Mouse (Mus musculus): Measurements from ENCODE around the gene Tcte3. TPM values are rescaled to one million over a fixed set of nuclear protein-coding genes. Genes with fewer than 3 reads are reported as not detected.
"Not testable (repeated sequence)": the region's sequence is repeated elsewhere in the genome, so short reads cannot be mapped to it uniquely, and the experiment has no call there.

Tcte3 gene
- polyA plus RNA-seq (2015; fragmentation: Nextera tagmentation; extraction: Ambion mirVana) = 0.42 TPM in 1 of 2 replicates, not detected in the other

DNA sequence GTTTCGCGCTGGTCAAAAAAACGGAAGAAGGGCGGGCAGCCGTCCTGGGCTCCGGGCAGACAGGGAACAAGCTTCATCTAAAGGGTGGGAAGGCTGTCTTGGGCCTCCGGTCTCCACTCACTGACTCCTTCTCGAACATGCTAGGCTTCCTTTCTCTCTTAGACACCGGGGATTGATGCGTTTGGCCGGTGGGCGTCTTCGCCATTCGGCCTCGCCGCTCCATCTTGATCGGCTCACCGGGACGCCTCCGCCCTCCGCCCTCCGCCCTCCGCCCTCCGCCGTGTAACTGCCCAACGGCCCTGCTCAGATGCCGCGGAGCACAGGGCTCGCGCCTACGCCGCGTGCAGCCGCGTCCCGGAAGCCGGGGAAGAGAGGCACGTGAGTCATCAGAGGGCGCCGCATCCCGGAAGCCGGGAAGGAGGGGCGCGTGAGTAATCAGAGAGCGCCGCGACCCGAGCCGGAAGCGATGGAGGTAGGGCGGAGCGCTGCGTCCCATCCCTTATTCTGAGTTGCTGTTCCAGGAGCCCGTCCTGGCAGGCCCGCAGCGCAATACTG lies at the start of gene Tcte3, which contains the start of the genes Ermard and Gm3448:
Gene Tcte3 (minus strand): TSS at position 314 of the 555 bp plus-strand sequence.
Gene Ermard (plus strand): TSS at position 34 of the 555 bp plus-strand sequence.
Gene Gm3448 (minus strand): TSS at position 363 of the 555 bp plus-strand sequence.
- WGBS = 0% methylated on average over 12 of the region's 56 CpGs
- not testable (repeated sequence) for H3K4me1 ChIP-seq (ENCODE audit: insufficient read depth, low read length); H3K4me2 ChIP-seq (replicated peaks; ENCODE audit: low read depth, low read length); H3K4me3 ChIP-seq (ENCODE audit: low read length); H3K9me3 ChIP-seq (ENCODE audit: low read length); H3K27ac ChIP-seq (ENCODE audit: low read length); H3K36me3 ChIP-seq (ENCODE audit: insufficient read depth, low read length); H3K9ac ChIP-seq (replicated peaks; ENCODE audit: low read length); H3K27me3 ChIP-seq (ENCODE audit: insufficient read depth, low read length)
- peak; percentile 98 for ATAC-seq (ENCODE audit: low FRiP score, low TSS enrichment)

DNA sequence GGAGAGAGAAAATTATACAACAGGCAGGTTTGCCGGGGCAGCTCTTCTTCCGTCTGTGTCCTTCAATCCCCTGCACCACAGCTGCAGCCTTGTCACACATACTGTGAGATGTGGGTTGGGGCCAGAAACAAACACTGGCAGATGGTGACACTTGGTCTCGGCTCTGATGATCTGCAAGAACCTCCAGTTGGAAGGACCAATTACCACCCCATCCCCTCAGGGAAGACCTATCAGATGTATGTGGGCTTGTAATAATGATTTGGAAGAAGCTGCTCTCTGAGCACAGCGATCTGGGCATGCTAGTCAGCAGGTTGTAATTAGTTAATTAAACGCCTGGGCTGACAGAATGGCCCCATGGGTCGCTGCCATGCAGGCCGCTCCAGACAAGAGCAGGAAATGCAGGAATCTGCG lies 47.3 kb upstream of the Tcte3 start:
- Histone ChIP-seq H3K27ac (ENCODE audit: low read length) (no peak overlapping the region), H3K4me2 (replicated peaks; ENCODE audit: low read depth, low read length) (no peak overlapping the region), H3K9ac (replicated peaks; ENCODE audit: low read length) (no peak overlapping the region), H3K27me3 (ENCODE audit: insufficient read depth, low read length) (0 out of 2 replicates have a peak, but pooled peaks cover 4% of the 10 kb centered on the region), H3K4me1 (ENCODE audit: insufficient read depth, low read length) (peaks cover 8% of the 10 kb centered on the region; the same call in 1 of the 2 replicates), H3K4me3 (ENCODE audit: low read length) (no peak overlapping the region), H3K9me3 (ENCODE audit: low read length) (no peaks in the 10 kb centered on the region), H3K36me3 (ENCODE audit: insufficient read depth, low read length) (no peaks in the 10 kb centered on the region)
- 18% methylated on average over 8 of the region's 8 CpGs for WGBS
- no peak for ATAC-seq (ENCODE audit: low FRiP score, low TSS enrichment)

DNA sequence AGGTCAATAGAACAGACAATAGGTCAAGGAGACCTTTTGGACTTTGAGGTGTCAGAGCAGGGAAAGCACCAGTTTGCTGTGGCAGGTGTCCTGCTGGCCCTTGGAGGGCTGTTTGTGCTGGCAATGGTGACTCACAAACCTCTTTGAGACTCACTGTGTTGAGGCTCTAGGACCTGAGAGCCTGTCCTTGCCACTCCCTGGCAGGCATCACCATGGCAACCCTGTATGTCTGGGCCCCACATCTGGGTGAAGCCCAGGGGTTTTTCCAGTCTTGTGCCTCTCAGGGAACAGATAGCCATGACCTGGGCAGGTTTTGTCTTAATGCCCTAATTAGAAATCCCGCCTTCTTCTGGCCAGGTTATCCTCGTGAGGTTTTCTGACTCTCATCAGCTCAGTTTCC lies 46.9 kb upstream of the Tcte3 start:
- Histone ChIP-seq H3K9me3 (ENCODE audit: low read length) (no peaks in the 10 kb centered on the region), H3K4me1 (ENCODE audit: insufficient read depth, low read length) (peaks cover 8% of the 10 kb centered on the region; the same call in 1 of the 2 replicates), H3K4me2 (replicated peaks; ENCODE audit: low read depth, low read length) (no peak overlapping the region), H3K36me3 (ENCODE audit: insufficient read depth, low read length) (no peaks in the 10 kb centered on the region), H3K27me3 (ENCODE audit: insufficient read depth, low read length) (0 out of 2 replicates have a peak, but pooled peaks cover 4% of the 10 kb centered on the region), H3K4me3 (ENCODE audit: low read length) (no peak overlapping the region), H3K27ac (ENCODE audit: low read length) (no peak overlapping the region), H3K9ac (replicated peaks; ENCODE audit: low read length) (no peak overlapping the region)
- no peak for ATAC-seq (ENCODE audit: low FRiP score, low TSS enrichment)
- 34% methylated on average over 2 of the region's 2 CpGs for WGBS

DNA sequence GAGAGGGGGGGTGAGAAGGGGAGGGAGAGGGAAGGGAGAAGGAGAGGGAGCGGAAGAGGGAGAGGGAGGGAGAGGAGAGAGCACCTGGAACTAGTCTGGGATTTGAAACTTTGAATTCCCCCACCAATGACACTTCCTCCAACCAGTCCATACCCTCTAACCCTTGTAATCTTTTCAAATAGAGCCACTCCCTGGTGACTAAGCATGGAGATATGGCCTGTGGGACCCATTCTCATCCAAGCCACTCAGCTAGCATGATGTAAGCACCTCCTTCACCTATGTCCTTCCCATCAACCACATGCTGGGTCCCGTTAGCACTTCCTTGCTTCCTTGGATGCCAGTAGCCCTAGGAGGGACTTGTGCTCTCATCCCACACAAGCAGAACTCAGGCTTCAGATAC lies 43.7 kb upstream of the Tcte3 start:
- no peak for ATAC-seq (ENCODE audit: low FRiP score, low TSS enrichment)
- Histone ChIP-seq H3K4me1 (ENCODE audit: insufficient read depth, low read length) (peaks cover 8% of the 10 kb centered on the region; the same call in 1 of the 2 replicates), H3K4me2 (replicated peaks; ENCODE audit: low read depth, low read length) (no peak overlapping the region), H3K4me3 (ENCODE audit: low read length) (no peak overlapping the region), H3K27me3 (ENCODE audit: insufficient read depth, low read length) (0 out of 2 replicates have a peak, but pooled peaks cover 4% of the 10 kb centered on the region), H3K9ac (replicated peaks; ENCODE audit: low read length) (no peak overlapping the region), H3K36me3 (ENCODE audit: insufficient read depth, low read length) (no peaks in the 10 kb centered on the region), H3K9me3 (ENCODE audit: low read length) (no peaks in the 10 kb centered on the region), H3K27ac (ENCODE audit: low read length) (no peak overlapping the region)
- 94% methylated on average over 2 of the region's 2 CpGs for WGBS

DNA sequence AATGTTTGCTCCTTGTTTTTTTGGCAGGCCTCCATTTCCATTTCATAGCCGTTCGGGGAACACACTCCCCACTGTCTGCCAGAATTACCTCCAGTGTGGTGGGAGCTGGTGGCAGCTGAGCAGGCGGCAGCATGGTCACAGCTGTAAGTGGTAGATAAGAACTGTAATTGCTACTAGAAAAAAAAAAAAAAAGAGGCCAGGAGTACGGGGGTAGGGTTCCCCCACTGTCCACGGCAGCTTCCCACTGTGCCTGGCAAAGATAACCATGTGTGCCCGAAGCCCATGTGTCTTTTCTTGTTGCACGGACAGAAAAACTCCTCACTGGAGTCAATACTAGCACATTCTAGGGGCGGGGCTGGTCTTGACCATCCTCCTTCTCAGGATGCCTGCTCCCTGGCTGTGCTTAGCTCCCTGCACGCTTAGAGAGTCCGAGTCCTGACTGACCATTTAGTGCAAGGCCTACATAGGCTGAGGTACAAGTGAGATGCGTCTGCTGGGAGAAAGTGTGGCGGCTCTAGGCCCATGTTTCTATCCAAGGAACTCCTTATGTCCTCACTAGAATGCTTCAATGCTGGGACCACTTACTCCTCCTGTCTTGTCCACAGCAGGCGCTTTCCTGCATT lies 43.0 kb upstream of the Tcte3 start:
- no peak overlapping the region for H3K4me2 ChIP-seq (replicated peaks; ENCODE audit: low read depth, low read length)
- no peak overlapping the region for H3K4me3 ChIP-seq (ENCODE audit: low read length)
- no peak overlapping the region for H3K9ac ChIP-seq (replicated peaks; ENCODE audit: low read length)
- no peaks in the 10 kb centered on the region for H3K9me3 ChIP-seq (ENCODE audit: low read length)
- no peak overlapping the region for H3K27ac ChIP-seq (ENCODE audit: low read length)
- H3K4me1 ChIP-seq (ENCODE audit: insufficient read depth, low read length) = peaks cover 8% of the 10 kb centered on the region; the same call in 1 of the 2 replicates
- 0 out of 2 replicates have a peak, but pooled peaks cover 4% of the 10 kb centered on the region for H3K27me3 ChIP-seq (ENCODE audit: insufficient read depth, low read length)
- H3K36me3 ChIP-seq (ENCODE audit: insufficient read depth, low read length) = no peaks in the 10 kb centered on the region
- ATAC-seq (ENCODE audit: low FRiP score, low TSS enrichment) = no peak
- 77% methylated on average over 13 of the region's 13 CpGs for WGBS

DNA sequence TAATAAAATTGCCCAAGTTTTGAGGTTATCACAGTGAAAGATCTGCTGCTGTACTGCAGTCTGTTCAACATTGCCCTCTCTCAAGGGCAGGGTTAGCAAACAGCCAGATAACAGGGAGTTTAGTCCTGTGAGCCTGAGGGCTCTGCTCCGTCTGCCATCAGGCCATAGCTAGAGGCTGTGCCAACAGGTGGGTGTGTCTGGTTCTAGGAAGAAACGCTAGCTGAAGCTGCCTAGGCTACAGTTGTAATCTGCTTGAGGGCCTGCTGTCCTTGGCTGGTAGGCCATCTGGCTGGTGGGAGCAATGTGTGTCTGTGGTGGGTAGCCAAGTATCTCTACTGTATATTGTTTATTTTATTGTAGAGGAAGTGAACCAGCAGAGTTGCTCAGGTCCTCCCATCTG lies 36.2 kb upstream of the Tcte3 start:
- Histone ChIP-seq H3K9me3 (ENCODE audit: low read length) (no peaks in the 10 kb centered on the region), H3K27ac (ENCODE audit: low read length) (no peak overlapping the region), H3K4me2 (replicated peaks; ENCODE audit: low read depth, low read length) (no peak overlapping the region), H3K4me3 (ENCODE audit: low read length) (no peak overlapping the region), H3K4me1 (ENCODE audit: insufficient read depth, low read length) (peaks cover 15% of the 10 kb centered on the region; the same call in 1 of the 2 replicates), H3K36me3 (ENCODE audit: insufficient read depth, low read length) (no peaks in the 10 kb centered on the region), H3K9ac (replicated peaks; ENCODE audit: low read length) (no peak overlapping the region), H3K27me3 (ENCODE audit: insufficient read depth, low read length) (no peaks in the 10 kb centered on the region)
- 38% methylated on average over 2 of the region's 2 CpGs for WGBS
- no peak for ATAC-seq (ENCODE audit: low FRiP score, low TSS enrichment)

DNA sequence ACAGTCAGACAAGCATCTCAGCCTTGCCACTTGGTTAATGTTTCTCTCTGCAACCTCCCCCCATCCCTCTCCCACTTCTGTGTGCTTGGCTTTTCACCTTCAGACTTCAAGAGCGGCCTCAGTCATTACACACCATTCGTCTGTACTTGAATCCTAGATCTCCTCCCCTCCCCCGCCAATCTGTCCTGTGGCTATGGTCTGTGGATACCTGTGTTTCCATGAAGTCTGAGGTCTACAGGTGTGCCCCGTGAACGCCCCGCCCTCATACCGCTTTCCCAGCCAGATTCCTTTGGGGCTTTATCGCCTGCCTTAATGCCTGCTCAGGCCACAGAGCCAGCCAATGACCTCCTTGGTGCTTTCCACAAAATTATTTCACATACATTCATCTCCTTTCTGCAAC lies 33.7 kb upstream of the Tcte3 start:
- Histone ChIP-seq H3K9me3 (ENCODE audit: low read length) (no peaks in the 10 kb centered on the region), H3K27ac (ENCODE audit: low read length) (peak overlapping the region; percentile 56; the same call in 1 of the 2 replicates), H3K36me3 (ENCODE audit: insufficient read depth, low read length) (no peaks in the 10 kb centered on the region), H3K9ac (replicated peaks; ENCODE audit: low read length) (no peak overlapping the region), H3K4me1 (ENCODE audit: insufficient read depth, low read length) (peaks cover 15% of the 10 kb centered on the region; the same call in 1 of the 2 replicates), H3K27me3 (ENCODE audit: insufficient read depth, low read length) (no peaks in the 10 kb centered on the region), H3K4me3 (ENCODE audit: low read length) (no peak overlapping the region), H3K4me2 (replicated peaks; ENCODE audit: low read depth, low read length) (no peak overlapping the region)
- 61% methylated on average over 8 of the region's 8 CpGs for WGBS
- ATAC-seq (ENCODE audit: low FRiP score, low TSS enrichment) = peak; percentile 66

DNA sequence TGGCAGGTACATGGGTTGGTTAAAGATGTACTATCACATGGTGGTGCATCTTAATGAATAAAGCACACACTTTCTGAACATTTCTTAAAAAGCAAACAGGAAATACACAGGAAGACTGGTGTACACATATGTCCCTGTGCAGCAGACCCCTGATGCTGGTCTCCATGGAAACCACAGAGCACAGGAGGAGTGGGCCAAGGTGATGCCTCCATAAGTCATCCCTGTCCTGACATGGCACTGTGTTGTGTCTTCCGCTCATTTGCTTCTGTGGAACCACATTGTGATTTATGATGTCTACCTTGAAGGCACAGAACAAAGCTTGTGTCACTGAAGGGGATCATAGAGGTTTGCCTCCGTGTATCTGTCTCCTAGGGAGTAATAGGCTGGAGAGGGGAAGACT lies 30.9 kb upstream of the Tcte3 start:
- 62% methylated on average over 2 of the region's 2 CpGs for WGBS
- H3K9ac ChIP-seq (replicated peaks; ENCODE audit: low read length) = no peak overlapping the region
- H3K36me3 ChIP-seq (ENCODE audit: insufficient read depth, low read length) = no peaks in the 10 kb centered on the region
- H3K9me3 ChIP-seq (ENCODE audit: low read length) = no peaks in the 10 kb centered on the region
- H3K4me3 ChIP-seq (ENCODE audit: low read length) = no peak overlapping the region
- no peak for ATAC-seq (ENCODE audit: low FRiP score, low TSS enrichment)
- H3K4me1 ChIP-seq (ENCODE audit: insufficient read depth, low read length) = peaks cover 17% of the 10 kb centered on the region; the same call in 1 of the 2 replicates
- H3K27ac ChIP-seq (ENCODE audit: low read length) = no peak overlapping the region
- no peak overlapping the region for H3K4me2 ChIP-seq (replicated peaks; ENCODE audit: low read depth, low read length)
- no peaks in the 10 kb centered on the region for H3K27me3 ChIP-seq (ENCODE audit: insufficient read depth, low read length)

DNA sequence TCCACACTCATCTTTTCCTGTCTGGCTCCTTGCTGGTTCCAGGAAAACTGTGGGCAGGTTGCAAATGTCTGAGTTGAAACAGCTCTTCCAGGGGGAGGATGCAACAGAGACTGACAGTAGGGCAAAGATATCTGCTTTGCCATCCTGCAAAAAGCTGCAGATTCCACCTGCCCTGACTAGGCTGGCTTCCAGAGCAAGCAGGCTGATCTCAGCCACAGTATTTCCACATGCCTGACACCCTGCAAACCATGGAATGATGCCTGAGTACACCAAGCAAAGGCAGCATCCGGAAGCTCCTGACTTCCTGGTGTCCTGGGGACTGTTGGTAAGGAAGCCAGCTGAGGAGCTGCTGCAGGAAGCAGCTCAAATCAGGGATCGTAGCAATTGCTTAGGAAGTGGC lies 27.8 kb upstream of the Tcte3 start:
- no peak overlapping the region for H3K4me2 ChIP-seq (replicated peaks; ENCODE audit: low read depth, low read length)

More for the DNA sequence above, 27.8 kb upstream of the Tcte3 start:
- ATAC-seq (ENCODE audit: low FRiP score, low TSS enrichment) = no peak
- Histone ChIP-seq H3K36me3 (ENCODE audit: insufficient read depth, low read length) (0 out of 2 replicates have a peak, but pooled peaks cover 4% of the 10 kb centered on the region), H3K4me1 (ENCODE audit: insufficient read depth, low read length) (peaks cover 12% of the 10 kb centered on the region), H3K4me3 (ENCODE audit: low read length) (no peak overlapping the region), H3K9ac (replicated peaks; ENCODE audit: low read length) (no peak overlapping the region), H3K9me3 (ENCODE audit: low read length) (no peaks in the 10 kb centered on the region), H3K27me3 (ENCODE audit: insufficient read depth, low read length) (no peaks in the 10 kb centered on the region), H3K27ac (ENCODE audit: low read length) (no peak overlapping the region)
- WGBS = 41% methylated on average over 2 of the region's 2 CpGs
